Mouse (Mus musculus) gastrocnemius, adult 2 months (tissue): ENCODE results near the gene Atf6. TPM values are rescaled to one million over a fixed set of nuclear protein-coding genes. Genes with fewer than 3 reads are reported as not detected.

Experiments used
- DNase-seq: peaks from one replicate; pipeline ENCODE4 v3.0.0; 2022
- H3K27ac ChIP-seq: fragments of 200-600 bp; 2 replicates; pipeline ENCODE4 v1.8.1; 2022; ENCODE audit warnings: mild to moderate bottlenecking
- H3K4me3 ChIP-seq: fragments of 200-600 bp; 2 replicates; pipeline ENCODE4 v1.8.1; 2022; ENCODE audit warnings: mild to moderate bottlenecking, moderate library complexity
- CTCF ChIP-seq: fragments of 200-600 bp; IDR thresholded peaks from 2 replicates; pipeline ENCODE4 v1.8.1; 2022; ENCODE audit warnings: antibody characterized with exemption, mild to moderate bottlenecking, moderate library complexity
- intact Hi-C: fragments of 180-260 bp; cut with DNase I; formaldehyde crosslinking; loops from one replicate; pipeline ENCODE4 v1.15.1; 2025
- long read RNA-seq, 2 experiments: library from polyadenylated mRNA; stranded (forward); transcript quantifications; one replicate each; pipeline ENCODE4 v2.0.0; 2021
- total RNA-seq, 2 experiments: library from RNA; stranded (reverse); gene quantifications; 2 replicates each; pipeline ENCODE4 v1.2.3; 2021

Gene Atf6
- total RNA-seq, result 10 to 100 TPM; 17.3 to 19.0 TPM
- long read RNA-seq, experiment 1, full-length matches to known transcripts, result 6 of 17 reads
- long read RNA-seq, experiment 1, partial matches to known transcripts, result 2 of 17 reads
- long read RNA-seq, experiment 1, other reads (novel, unspliced or antisense), result 9 of 17 reads
- long read RNA-seq, experiment 2, full-length matches to known transcripts, result 3 of 11 reads
- long read RNA-seq, experiment 2, partial matches to known transcripts, result 7 of 11 reads
- long read RNA-seq, experiment 2, other reads (novel, unspliced or antisense), result 1 of 11 reads

DNA sequence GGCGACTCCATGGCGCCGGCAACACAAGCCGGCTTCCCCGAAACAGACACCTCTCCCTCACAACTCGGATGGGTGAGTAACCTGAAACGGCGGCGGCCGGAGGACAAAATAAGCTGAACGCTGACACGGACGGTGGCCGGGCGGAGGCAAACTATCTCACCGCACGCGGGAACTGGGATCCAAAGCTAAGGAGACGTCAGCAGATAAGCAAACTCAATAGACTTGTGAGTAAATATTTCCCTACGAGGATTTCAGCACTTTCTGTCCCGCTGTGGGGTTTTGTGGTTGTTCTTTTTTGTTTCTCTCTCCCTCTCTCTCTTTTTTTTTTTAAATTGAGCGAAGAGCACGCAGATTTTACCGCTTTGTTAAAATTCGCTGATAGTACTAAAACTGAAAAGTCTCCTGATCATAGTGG lies at the start of gene Atf6:
Gene Atf6 (minus strand): TSS at position 81 of the 415 bp plus-strand sequence.
- Histone ChIP-seq H3K27ac (peak within 1 kb of the TSS; percentile 95), H3K4me3 (peak within 1 kb of the TSS; percentile 92)
- intact Hi-C loops, result no loop called here
- peak; percentile 96 for DNase-seq
- no peak for TF ChIP-seq CTCF

DNA sequence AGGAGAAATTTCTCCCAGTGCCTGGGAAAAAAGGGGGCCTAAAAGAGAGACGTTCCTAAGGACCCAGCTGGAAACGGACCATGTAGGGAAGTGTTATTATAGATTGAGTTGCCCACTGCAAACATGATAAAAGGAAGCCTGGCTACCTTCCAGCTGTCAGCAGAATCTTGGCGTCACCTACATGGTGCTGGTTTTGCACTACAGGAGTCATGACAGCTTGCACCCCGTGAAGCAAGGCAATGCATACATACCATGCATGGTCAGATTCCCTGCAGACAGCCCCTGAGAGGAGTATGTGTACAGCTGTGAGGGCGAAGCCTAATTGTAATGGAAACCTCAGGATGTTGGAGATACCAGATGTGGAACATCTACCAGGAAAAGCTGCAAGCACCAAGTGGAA lies 48.1 kb upstream of the Atf6 start:
- DNase-seq, result no peak
- intact Hi-C loops, result no loop called here
- no peak for TF ChIP-seq CTCF
- H3K27ac ChIP-seq, result no peak overlapping the region
- H3K4me3 ChIP-seq, result no peak overlapping the region

DNA sequence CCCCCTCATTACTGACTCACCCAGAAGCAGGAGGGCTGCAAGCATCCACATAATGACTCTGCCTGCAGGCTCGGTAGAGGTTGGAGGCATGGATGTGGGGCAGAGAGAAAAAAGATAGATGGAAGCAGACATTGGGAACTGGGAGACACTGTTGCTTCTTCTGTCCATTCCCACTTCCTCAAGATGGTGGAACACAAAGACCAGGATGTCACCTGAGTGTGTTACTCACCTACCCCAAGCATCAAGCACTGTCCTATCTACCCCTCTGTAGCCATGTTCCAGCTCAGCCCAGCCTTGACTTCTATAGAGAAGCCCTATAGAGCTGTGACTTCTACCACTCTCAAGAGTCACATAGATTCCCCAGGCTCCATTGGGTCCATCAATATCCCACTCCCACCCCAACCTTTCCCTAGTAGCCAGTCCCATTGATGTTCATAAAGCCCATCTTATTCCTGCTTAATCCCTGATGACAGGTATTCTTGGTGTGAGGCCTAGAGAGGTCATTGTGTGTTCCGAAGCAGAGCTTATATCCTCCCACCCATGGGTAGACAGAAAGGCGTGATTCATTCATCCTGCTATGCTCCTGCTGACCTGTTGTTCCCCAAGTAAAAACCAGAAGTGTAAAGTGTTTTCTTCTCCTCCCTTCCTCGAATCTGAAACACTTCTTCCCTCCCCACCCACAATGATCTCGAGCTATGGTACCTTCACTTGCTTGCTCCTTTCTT lies 45.5 kb upstream of the Atf6 start, which contains the start of gene Fcrlb:
Gene Fcrlb (minus strand): TSS at position 51 of the 725 bp plus-strand sequence.
- intact Hi-C loops, result no loop called here
- no peak within 1 kb of the TSS for H3K4me3 ChIP-seq
- H3K27ac ChIP-seq, result no peak within 1 kb of the TSS
- TF ChIP-seq CTCF, result no peak
- DNase-seq, result no peak

DNA sequence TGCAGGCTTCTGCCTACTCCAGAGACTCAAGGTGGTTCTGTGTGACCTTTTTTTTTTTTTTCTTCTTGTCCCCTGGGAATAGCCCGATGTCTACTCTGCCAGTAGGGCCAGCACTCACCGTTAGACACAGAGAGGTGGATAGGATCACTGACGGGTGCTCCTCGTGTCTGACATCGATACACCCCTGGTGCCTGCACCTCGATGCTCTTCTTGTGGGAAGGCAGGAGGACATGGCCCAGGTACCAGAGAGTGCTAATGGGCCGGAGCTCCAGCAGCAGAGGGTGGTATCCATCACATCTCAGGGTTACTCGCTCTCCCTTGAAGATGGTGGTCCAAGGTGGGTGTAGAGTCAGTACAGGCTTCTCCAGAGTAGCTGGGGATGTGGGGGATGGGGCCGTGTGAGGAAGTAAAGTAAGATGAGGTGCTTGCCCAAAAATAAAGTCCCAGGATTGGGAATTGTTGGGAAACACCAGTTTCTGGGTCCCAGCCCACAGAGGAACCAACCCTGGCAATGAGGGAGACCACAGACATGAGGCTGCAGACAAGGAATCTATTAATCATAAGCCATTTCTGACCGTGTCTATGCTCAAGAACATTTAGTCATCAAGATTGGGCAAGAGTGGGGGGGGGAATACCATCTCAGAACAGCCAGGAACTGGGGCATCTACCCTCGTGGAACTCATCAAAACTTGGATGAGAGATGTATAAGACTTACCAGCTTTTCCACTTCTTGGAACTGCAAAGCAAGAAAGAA lies 44.5 kb upstream of the Atf6 start:
- no peak overlapping the region for H3K27ac ChIP-seq
- no peak overlapping the region for H3K4me3 ChIP-seq
- DNase-seq, result no peak
- intact Hi-C loops, result no loop called here
- no peak for TF ChIP-seq CTCF

DNA sequence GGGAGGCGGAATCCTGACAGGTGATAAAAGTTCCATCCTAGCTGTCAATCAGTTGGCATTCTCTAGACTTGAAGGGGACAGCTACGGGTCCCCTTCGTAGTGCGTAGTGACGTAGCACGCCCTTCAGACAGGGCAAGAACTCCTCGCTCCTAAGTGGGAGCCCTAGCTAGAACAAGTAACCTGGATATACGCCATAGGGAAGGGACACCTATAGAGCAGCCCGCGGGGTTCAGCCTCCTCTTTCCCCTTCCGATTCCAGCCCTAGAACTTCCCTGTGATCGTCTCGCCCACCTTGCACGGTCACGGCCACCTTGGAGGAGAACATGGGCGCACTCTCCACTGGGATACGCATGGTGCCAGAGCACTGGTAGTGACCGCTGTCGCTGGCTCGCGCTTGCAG lies 40.8 kb upstream of the Atf6 start:
- no peak overlapping the region for H3K27ac ChIP-seq
- peak overlapping the region; percentile 56 for H3K4me3 ChIP-seq
- TF ChIP-seq CTCF, result no peak
- intact Hi-C loops, result no loop called here
- no peak for DNase-seq

DNA sequence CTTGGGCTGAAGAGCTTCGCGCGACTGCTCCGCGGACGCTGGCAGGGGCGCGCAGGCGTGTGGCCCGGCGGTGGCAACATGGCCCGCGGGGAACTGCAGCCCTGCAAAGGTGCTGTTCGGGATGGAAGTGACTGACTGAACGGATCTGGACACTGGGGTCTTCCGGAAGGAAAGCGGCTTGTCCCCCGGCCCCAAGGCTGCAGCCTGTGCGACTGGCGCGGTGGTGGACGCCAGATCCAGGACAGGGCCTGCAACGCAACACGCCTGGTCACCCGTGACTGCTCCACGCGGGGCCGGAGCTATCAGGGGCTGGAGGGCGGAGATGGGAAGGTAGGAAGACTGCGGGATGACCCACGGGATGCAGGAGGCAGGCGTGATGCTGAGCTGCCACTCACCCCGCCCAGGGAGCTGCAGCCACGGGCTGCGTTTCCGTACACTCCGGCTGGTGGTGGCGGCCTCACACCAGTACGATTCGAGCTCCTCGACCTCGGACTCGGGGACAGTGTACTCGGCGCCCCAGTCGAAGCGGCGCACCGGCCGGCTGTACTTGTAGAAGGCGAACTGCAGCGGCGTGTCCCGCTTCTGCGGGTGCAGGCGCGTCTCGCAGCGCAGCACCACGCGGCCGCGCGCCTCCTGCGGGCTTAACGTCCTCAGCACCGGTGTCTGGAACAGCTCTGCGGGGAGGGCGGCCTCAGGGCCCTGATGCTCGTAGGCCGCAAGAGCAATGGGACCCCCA lies 40.1 kb upstream of the Atf6 start:
- peak overlapping the region; percentile 56 for H3K4me3 ChIP-seq
- no peak for TF ChIP-seq CTCF
- H3K27ac ChIP-seq, result no peak overlapping the region
- DNase-seq, result peak; percentile 21
- intact Hi-C loops, result no loop called here

DNA sequence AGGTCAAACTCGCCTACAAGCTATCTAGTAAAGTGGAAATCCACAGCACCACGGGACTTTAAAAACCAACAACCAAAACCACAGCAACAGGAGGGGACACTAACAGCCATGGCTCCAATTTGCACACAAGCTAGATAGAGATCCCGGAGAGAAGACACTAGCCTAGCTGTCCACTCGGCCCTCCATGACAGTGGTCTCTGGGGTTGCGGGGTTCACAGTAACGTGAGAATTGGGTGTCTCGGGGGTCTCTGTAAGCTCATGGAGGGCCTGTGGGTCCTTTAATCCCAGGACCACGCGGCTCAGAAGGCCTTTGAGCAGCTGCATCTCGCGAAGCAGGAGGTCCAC lies 39.5 kb upstream of the Atf6 start:
- DNase-seq, result no peak
- H3K27ac ChIP-seq, result no peak overlapping the region
- TF ChIP-seq CTCF, result no peak
- peak overlapping the region; percentile 56 for H3K4me3 ChIP-seq
- intact Hi-C loops, result no loop called here

DNA sequence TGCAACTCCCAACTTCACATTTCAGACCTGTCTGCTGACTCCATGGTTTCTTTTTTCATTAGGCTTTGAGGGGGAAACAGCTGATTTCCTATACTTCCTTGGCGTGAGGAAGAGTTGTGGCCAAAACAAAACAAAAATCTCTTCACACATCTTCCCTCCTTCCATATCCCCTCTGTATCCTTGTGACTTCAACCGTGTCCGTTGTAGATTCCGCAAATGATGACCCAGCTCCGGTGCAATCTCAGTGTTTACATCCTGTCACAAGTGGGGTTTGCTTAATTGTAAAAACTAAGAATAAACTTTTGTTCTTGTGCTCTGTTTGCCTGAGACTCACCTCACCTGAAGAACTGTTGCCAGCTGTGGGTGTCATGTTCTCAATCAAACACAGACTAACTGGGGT lies 35.9 kb upstream of the Atf6 start:
- no peak overlapping the region for H3K27ac ChIP-seq
- intact Hi-C loops, result no loop called here
- no peak for TF ChIP-seq CTCF
- no peak overlapping the region for H3K4me3 ChIP-seq
- no peak for DNase-seq

DNA sequence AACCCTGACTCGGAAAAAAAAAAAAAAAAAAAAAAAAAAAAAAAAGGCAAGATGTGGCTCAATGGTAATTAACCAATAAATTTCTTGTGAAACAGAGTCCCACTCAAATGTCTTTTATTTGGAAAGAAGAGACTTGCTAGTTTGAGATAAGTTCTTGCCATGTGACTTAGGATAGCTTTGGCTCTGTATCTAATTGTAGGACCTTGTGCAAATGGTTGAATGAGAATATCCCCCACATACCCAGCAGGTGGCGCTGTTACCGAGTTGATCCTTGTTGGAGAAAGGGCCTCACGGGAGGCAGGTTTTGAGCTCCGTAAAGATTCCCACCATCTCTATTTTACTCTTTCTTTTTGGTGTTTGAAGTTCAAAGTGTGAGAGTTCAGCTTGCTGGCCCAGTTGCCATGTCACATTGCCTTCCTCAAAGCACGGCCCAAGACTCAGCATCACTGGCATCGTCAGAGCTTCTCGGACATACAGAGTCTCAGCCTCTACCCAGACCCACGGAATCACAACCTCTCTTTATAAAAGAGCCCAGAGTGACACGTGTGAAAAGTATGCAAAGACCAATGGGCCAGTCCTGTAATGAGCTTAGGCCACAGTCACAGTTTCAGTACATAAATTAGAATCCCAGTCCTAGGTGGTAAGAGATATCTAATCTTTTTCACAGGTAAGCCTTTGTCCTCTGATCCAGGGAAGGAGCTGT lies 34.1 kb upstream of the Atf6 start:
- intact Hi-C loops, result loop anchor here (2.0 kb wide), 1 partner anchor 95 kb away; no protein-coding TSS in a partner anchor
- peak; percentile 79 for DNase-seq
- H3K4me3 ChIP-seq, result peak overlapping the region; percentile 56
- H3K27ac ChIP-seq, result no peak overlapping the region
- TF ChIP-seq CTCF, result peak; percentile 82

DNA sequence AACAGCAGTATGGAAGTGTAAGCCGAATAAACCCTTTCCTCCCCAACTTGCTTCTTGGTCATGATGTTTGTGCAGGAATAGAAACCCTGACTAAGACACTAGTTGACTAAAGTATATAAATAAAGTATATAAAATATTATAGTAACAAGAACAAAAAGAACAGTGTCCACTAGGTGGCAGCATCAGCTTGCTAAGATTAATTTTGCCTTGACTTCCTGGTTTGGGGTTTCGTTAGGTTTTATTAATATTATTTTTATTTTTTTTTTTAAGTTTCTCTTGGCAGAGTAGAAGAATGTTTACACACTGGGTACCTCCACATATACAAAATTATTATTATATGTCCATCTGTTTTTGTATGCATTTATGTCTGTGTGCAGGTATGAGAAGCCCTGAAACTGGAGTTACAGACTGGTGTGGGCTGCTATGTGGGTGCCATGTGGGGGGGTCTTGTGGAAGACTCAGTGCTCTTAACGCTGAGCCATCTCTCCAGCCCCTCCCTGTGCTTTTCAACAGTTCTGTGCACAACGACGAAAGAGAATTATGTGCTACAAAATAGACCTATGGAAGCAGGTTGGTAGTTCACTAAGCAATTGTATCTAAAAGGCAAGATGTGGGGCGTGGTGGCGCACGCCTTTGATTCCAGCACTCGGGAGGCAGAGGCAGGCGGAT lies 33.4 kb upstream of the Atf6 start:
- peak; percentile 76 for TF ChIP-seq CTCF
- intact Hi-C loops, result loop anchor here (2.0 kb wide), 1 partner anchor 96 kb away; no protein-coding TSS in a partner anchor
- no peak for DNase-seq
- peak overlapping the region; percentile 56 for H3K4me3 ChIP-seq
- no peak overlapping the region for H3K27ac ChIP-seq

DNA sequence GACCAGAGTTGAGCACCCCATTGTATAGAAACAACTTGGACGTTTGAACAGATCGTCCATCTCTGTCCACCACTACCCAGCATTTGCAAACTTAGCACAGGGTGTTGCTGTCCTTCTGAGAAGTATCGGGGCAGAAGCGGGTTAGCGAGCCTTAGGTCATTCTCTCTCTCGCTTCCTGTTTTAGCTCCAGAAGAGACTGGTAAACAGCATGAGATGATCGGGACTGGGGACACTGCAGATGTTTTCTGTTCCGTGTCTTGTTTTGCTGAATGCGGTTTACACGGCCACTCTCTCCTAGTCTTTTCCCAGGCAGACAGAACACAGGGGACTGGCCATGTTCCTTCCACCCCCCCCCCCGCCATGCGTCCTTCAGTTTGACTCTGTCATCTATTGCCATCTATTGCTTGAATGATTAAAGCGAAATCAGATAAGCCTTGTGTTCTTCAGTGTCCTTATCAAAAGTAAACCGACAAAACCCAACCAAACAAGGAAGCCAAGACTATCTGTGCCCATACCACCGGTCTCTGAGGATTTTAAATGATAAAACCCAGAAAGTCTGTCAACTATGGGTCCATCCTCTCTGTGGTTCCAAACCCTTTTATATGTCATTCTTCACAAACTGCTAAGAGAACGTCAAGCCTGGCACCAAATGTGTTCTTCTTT lies 31.0 kb upstream of the Atf6 start:
- DNase-seq, result no peak
- intact Hi-C loops, result no loop called here
- Histone ChIP-seq H3K4me3 (no peak overlapping the region), H3K27ac (no peak overlapping the region)
- TF ChIP-seq CTCF, result no peak
